Mouse (Mus musculus) brain, embryonic 14.5 days (tissue): ENCODE results near the gene Trim54. TPM values are rescaled to one million over a fixed set of nuclear protein-coding genes. Genes with fewer than 3 reads are reported as not detected.

Experiments used
- DNase-seq: peaks from one replicate; pipeline ENCODE4 v3.0.0-alpha.2; 2011; ENCODE audit warnings: low read depth
- CTCF ChIP-seq: fragments of 200-500 bp; IDR thresholded peaks from 2 replicates; pipeline ENCODE4 v1.5.1; 2012; ENCODE audit warnings: inconsistent platforms, mild to moderate bottlenecking, moderate library complexity, borderline replicate concordance; ENCODE audit not compliant: insufficient read depth, insufficient read length; ENCODE audit errors: extremely low read depth
- POLR2A ChIP-seq: fragments of 200-500 bp; IDR thresholded peaks from 2 replicates; pipeline ENCODE4 v1.6.1; 2012; ENCODE audit warnings: mild to moderate bottlenecking, inconsistent platforms, borderline replicate concordance; ENCODE audit not compliant: poor library complexity, insufficient read depth, insufficient read length, severe bottlenecking; ENCODE audit errors: extremely low read depth
- polyA plus RNA-seq: library from polyadenylated mRNA; depleted of rRNA; stranded (reverse); fragments of >200 nt; gene quantifications from 2 replicates; pipeline ENCODE4 v1.2.3, GENCODE M21; 2012; rRNA removed

Gene Trim54
- 0.05 TPM in 1 of 2 replicates, not detected in the other for polyA plus RNA-seq

DNA sequence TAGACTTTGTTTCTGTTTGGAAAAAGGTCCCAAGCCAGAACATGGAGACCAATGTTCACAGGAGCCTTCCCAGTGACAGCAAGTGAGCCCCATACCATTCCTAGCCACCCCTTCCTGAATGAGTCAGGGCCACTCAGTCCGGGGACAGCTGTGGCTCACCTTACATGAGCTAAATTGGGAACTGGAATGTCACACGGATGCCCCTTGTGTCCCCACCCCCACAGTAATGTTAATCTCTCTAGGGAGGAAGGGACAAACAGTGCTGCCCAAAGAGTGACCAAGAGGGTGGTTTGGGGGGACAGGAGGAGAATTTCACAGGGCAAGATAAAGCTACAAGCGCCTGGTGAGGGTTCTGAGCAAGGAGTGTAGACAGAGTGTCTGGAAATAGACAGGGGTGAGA lies at the start of gene Trim54:
TSS of gene Trim54 (plus strand) at position 359 of the 400 bp plus-strand sequence.
- DNase-seq: no peak
- TF ChIP-seq POLR2A (no peak), CTCF (no peak)

- no peak for DNase-seq
- no peak for TF ChIP-seq POLR2A
- no peak for TF ChIP-seq CTCF
Measured at GRCm38 (mm10) chr5:31069810-31070209, 46.7 kb upstream of the Trim54 start.

DNA sequence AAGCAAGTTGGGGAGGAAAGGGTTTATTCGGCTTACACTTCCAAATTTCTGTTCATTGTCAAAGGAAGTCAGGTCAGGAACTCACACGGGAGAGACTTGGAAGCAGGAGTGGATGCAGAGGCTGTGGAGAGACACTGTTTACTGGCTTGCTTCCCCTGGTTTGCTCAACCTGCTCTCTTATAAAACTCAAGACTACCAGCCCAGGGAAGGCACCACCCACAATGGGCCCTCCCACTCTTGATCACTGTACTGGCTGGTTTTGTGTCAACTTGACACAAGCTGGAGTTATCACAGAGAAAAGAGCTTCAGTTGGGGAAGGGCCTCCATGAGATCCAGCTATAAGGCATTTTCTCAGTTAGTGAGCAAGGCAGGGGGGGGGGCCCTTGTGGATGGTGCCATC lies 45.5 kb upstream of the Trim54 start:
- no peak for DNase-seq
- TF ChIP-seq CTCF (no peak), POLR2A (no peak)

DNA sequence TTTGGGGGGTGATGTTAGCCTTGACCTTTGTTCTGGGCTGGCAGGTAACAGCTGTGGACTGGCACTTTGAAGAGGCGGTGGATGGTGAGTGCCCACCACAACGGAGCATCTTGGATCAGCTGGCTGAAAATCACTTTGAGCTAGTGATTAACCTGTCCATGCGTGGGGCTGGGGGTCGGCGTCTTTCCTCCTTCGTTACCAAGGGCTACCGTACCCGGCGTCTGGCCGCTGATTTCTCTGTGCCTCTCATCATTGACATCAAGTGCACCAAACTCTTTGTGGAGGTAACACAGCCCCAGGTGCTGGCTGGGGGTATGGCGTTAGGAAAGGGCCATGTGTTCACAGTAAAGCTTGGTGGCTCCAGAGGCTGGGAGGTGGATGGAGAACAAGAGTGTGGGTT lies 44.7 kb upstream of the Trim54 start:
- TF ChIP-seq CTCF: no peak
- TF ChIP-seq POLR2A: no peak
- no peak for DNase-seq

DNA sequence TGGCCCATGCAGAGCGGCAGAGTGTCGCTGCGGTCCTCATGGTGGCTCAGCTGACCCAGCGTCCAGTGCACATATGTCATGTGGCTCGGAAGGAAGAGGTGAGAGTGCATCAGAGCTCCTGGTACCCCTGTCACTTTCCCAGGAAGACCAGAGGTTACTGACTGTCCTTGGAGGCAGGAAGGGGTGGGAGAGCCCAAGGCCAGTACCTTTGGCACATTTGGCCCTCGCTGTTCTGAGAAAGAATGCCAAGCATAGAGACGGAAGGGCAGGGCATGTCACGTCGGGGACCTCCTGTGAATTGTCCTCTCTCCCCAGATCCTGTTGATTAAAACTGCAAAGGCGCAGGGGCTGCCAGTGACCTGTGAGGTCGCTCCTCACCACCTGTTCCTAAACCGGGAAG lies 43.3 kb upstream of the Trim54 start:
- no peak for DNase-seq
- no peak for TF ChIP-seq CTCF
- no peak for TF ChIP-seq POLR2A

- TF ChIP-seq CTCF: no peak
- TF ChIP-seq POLR2A: no peak
- no peak for DNase-seq
Measured at GRCm38 (mm10) chr5:31076346-31076745, 40.2 kb upstream of the Trim54 start.

- peak; percentile 39 for DNase-seq
- TF ChIP-seq CTCF: no peak
- no peak for TF ChIP-seq POLR2A
Measured at GRCm38 (mm10) chr5:31080059-31080794, 36.3 kb upstream of the Trim54 start.

DNA sequence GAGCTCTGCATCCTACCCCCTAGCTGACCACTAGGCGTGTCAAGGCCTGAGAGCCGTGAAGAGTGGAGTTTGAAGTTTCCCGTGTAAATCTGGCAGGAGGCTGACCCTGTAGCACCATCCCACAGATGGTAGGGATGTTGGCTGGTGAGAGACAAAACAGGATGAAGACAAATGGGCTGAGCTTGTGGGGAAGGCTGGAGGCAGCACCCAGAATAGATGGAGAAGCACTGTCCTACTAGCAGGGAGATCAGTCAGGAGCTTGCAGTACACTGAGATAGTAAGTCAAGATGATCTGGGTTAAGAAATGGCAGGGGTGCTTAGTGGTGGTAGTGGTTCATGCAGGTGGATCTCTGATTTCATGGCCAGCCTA lies 35.7 kb upstream of the Trim54 start:
- no peak for DNase-seq
- TF ChIP-seq CTCF: no peak
- no peak for TF ChIP-seq POLR2A

- peak; percentile 39 for DNase-seq
- TF ChIP-seq POLR2A (no peak), CTCF (peak; percentile 68; the same call in 1 of the 2 replicates)
Measured at GRCm38 (mm10) chr5:31081386-31081785, 35.1 kb upstream of the Trim54 start.

DNA sequence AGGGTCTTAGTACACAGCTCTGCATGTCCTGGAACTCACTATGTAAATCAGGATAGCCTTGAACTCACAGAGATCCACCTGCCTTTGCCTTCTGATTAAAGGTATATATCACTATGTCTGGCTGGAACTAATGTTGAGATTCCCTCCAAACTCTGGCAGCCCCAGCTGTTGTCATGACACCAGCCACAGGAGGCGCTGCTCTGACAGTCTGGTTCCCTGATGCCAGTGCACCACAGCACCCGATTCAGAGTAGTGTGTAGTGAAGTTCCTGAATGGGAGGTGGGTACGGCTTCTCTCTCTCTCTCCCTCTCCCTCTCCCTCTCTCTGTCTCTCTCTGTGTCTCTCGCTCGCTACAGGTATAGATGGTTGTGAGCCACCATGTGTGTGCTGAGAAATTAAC lies 34.2 kb upstream of the Trim54 start:
- peak; percentile 51 for DNase-seq
- TF ChIP-seq POLR2A (no peak), CTCF (peak; percentile 71)

GRCm38 (mm10) chr5:31082935-31083625 lies 33.4 kb upstream of the Trim54 start:
- TF ChIP-seq POLR2A: no peak
- no peak for TF ChIP-seq CTCF
- peak; percentile 24 for DNase-seq
